Mouse (Mus musculus) stomach, embryonic 16.5 days (tissue): ENCODE data around the gene Flt3l. TPM values are rescaled to one million over a fixed set of nuclear protein-coding genes. Genes with fewer than 3 reads are reported as not detected.

Source experiments
- ATAC-seq: fragments of 200-750 bp; cut with Nextera tagmentation; 2 replicates; pipeline ENCODE4 v1.8.0; 2017; ENCODE audit warnings: moderate number of reproducible peaks, moderate TSS enrichment; ENCODE audit not compliant: insufficient read depth, low FRiP score
- H3K27ac ChIP-seq: fragments of 300-500 bp; sonication (generic); 2 replicates; pipeline ENCODE4 v1.5.1; 2014; ENCODE audit warnings: low read length
- H3K27me3 ChIP-seq: fragments of 300-500 bp; sonication (generic); 2 replicates; pipeline ENCODE4 v1.6.1; 2014; ENCODE audit warnings: low read length, control low read depth, mixed read lengths; ENCODE audit not compliant: control insufficient read depth, insufficient read depth
- H3K36me3 ChIP-seq: fragments of 300-500 bp; sonication (generic); 2 replicates; pipeline ENCODE4 v1.6.1; 2014; ENCODE audit warnings: low read length; ENCODE audit not compliant: control insufficient read depth, insufficient read depth
- H3K4me1 ChIP-seq: fragments of 300-500 bp; sonication (generic); 2 replicates; pipeline ENCODE4 v1.6.1; 2014; ENCODE audit warnings: low read length, control low read depth, mixed read lengths; ENCODE audit not compliant: control insufficient read depth, insufficient read depth
- H3K4me2 ChIP-seq: fragments of 300-500 bp; sonication (generic); 2 replicates; pipeline ENCODE4 v1.6.1; 2014; ENCODE audit warnings: low read depth, low read length, mixed read lengths
- H3K4me3 ChIP-seq: fragments of 300-500 bp; sonication (generic); replicated peaks from 2 replicates; pipeline ENCODE4 v1.5.1; 2014; ENCODE audit warnings: mild to moderate bottlenecking, low read length
- H3K9ac ChIP-seq: fragments of 300-500 bp; sonication (generic); 2 replicates; pipeline ENCODE4 v1.6.1; 2014; ENCODE audit warnings: low read length
- H3K9me3 ChIP-seq: fragments of 300-500 bp; sonication (generic); replicated peaks from 2 replicates; pipeline ENCODE4 v1.6.1; 2016; ENCODE audit warnings: low read length, control low read depth; ENCODE audit not compliant: control insufficient read depth
- WGBS: fragments of 180-500 bp; shearing (Covaris S2); extraction: QIAGEN DNeasy Blood & Tissue Kit; methylation state at CpG from one replicate; pipeline ENCODE4 v1.1.7; 2014; 5-methylcytosine and 5-hydroxymethylcytosine counted together
- microRNA counts: library from miRNA; unstranded; fragments of <30 nt; microRNA quantifications from one replicate; lab custom pipeline; 2016
- microRNA-seq: library from miRNA; unstranded; fragments of <30 nt; microRNA quantifications from one replicate; pipeline ENCODE4, GENCODE M21; 2016
- polyA plus RNA-seq: library from polyadenylated mRNA; unstranded; fragments of >200 nt; fragmentation: Nextera tagmentation; extraction: Ambion mirVana; gene quantifications from 2 replicates; pipeline ENCODE4 v1.2.1, GENCODE M21; 2015

Gene Flt3l
- polyA plus RNA-seq, 1 experiment from 2014 or later, result 2.8 TPM

- Histone ChIP-seq H3K4me3 (no peak overlapping the region), H3K36me3 (peaks cover 13% of the 10 kb centered on the region), H3K9ac (no peak overlapping the region), H3K27me3 (no peaks in the 10 kb centered on the region), H3K4me2 (peak overlapping the region; percentile 2; the same call in 1 of the 2 replicates), H3K27ac (peak overlapping the region; percentile 54), H3K4me1 (0 out of 2 replicates have a peak, but pooled peaks cover 3% of the 10 kb centered on the region), H3K9me3 (no peaks in the 10 kb centered on the region)
- 64% methylated on average over 25 of the region's 25 CpGs for WGBS
- ATAC-seq, result no peak
Measured at GRCm38 (mm10) chr7:45082401-45083299, 53.6 kb downstream of the Flt3l start.

- no peak overlapping the region for H3K4me3 ChIP-seq
- ATAC-seq, result no peak
- H3K4me1 ChIP-seq, result 0 out of 2 replicates have a peak, but pooled peaks cover 3% of the 10 kb centered on the region
- no peaks in the 10 kb centered on the region for H3K27me3 ChIP-seq
- WGBS, result 52% methylated on average over 5 of the region's 5 CpGs
- H3K27ac ChIP-seq, result no peak overlapping the region
- H3K36me3 ChIP-seq, result peaks cover 7% of the 10 kb centered on the region; the same call in 1 of the 2 replicates
- H3K9ac ChIP-seq, result no peak overlapping the region
- H3K4me2 ChIP-seq, result no peak overlapping the region
- no peaks in the 10 kb centered on the region for H3K9me3 ChIP-seq
Measured at GRCm38 (mm10) chr7:45081016-45081415, 55.2 kb downstream of the Flt3l start.

- Histone ChIP-seq H3K36me3 (peaks cover 6% of the 10 kb centered on the region; the same call in 1 of the 2 replicates), H3K27ac (no peak overlapping the region), H3K4me2 (no peak overlapping the region), H3K9me3 (no peaks in the 10 kb centered on the region), H3K4me3 (no peak overlapping the region), H3K4me1 (0 out of 2 replicates have a peak, but pooled peaks cover 3% of the 10 kb centered on the region), H3K9ac (0 out of 2 replicates have a peak overlapping the region, but pooled peaks have one; percentile 13), H3K27me3 (no peaks in the 10 kb centered on the region)
- under 1% methylated on average over 10 of the region's 10 CpGs for WGBS
- peak; percentile 48; the same call in 1 of the 2 replicates for ATAC-seq
Measured at GRCm38 (mm10) chr7:45079856-45080255, 56.4 kb downstream of the Flt3l start.

MicroRNA genes within 50 kb of the gene (microRNA counts, 519-probe panel; counts per million panel counts)
- 2,457 counts per million, percentile 52 among the panel's probes with 10 or more counts for microRNA mmu-miR-150 (lab: Ali Mortazavi, UCI)

Small RNA genes lying within 50 kb of the gene (microRNA-seq; reads per million reads assigned to microRNA genes)
- gene Mir150 (32.8 reads per million, percentile 43 among the genes with 10 or more reads in this experiment), gene Mir5121 (21.7 reads per million, percentile 39 among the genes with 10 or more reads in this experiment), gene Mir7055 (not detected)

Other genes with a start within 250 kb of the Flt3l start
- gene Med25, start 243.7 kb downstream of the Flt3l start, polyA plus RNA-seq, result 89.9 and 94.0 TPM in 2 replicates
- gene Fuz, start 240.4 kb downstream of the Flt3l start, polyA plus RNA-seq, result 23.1 and 24.7 TPM in 2 replicates
- 52.6 and 55.6 TPM in 2 replicates for gene Ap2a1, start 206.9 kb downstream of the Flt3l start, polyA plus RNA-seq
- 0.06 TPM in 1 of 2 replicates, not detected in the other for gene Tsks, start 193.2 kb downstream of the Flt3l start, polyA plus RNA-seq
- 19.9 and 23.4 TPM in 2 replicates for gene Cpt1c, start 161.6 kb downstream of the Flt3l start, polyA plus RNA-seq
- 302 and 324 TPM in 2 replicates for gene Prmt1, start 149.9 kb downstream of the Flt3l start, polyA plus RNA-seq
- 96.2 and 96.4 TPM in 2 replicates for gene Irf3, start 138.8 kb downstream of the Flt3l start, polyA plus RNA-seq
- gene Bcl2l12, start 137.7 kb downstream of the Flt3l start, polyA plus RNA-seq, result 43.8 and 45.8 TPM in 2 replicates
- gene Scaf1, start 120.1 kb downstream of the Flt3l start, polyA plus RNA-seq, result 22.9 and 24.5 TPM in 2 replicates
- 63.6 and 68.0 TPM in 2 replicates for gene Rras, start 118.5 kb downstream of the Flt3l start, polyA plus RNA-seq
- 8.3 and 8.7 TPM in 2 replicates for gene Prr12, start 83.6 kb downstream of the Flt3l start, polyA plus RNA-seq
- 55.7 TPM in 2 replicates for gene Nosip, start 74.0 kb downstream of the Flt3l start, polyA plus RNA-seq
- 24.7 and 27.4 TPM in 2 replicates for gene Prrg2, start 73.8 kb downstream of the Flt3l start, polyA plus RNA-seq
- gene Rcn3, start 44.2 kb downstream of the Flt3l start, polyA plus RNA-seq, result 388 and 395 TPM in 2 replicates
- 138 and 149 TPM in 2 replicates for gene Fcgrt, start 32.6 kb downstream of the Flt3l start, polyA plus RNA-seq
- gene Rps11, start 12.0 kb downstream of the Flt3l start, polyA plus RNA-seq, result 1,225 and 1,374 TPM in 2 replicates
- gene Rpl13a, start 7.7 kb downstream of the Flt3l start, polyA plus RNA-seq, result 1,102 and 1,332 TPM in 2 replicates
- gene Gm45713, start 201 bp downstream of the Flt3l start, polyA plus RNA-seq, result not detected in 2 replicates
- 81.0 and 81.9 TPM in 2 replicates for gene Pih1d1, start 17.9 kb upstream of the Flt3l start, polyA plus RNA-seq
- 39.5 and 49.2 TPM in 2 replicates for gene Aldh16a1, start 18.2 kb upstream of the Flt3l start, polyA plus RNA-seq
- gene Slc17a7, start 27.5 kb upstream of the Flt3l start, polyA plus RNA-seq, result 0.15 and 0.22 TPM in 2 replicates
- gene Gfy, start 43.1 kb upstream of the Flt3l start, polyA plus RNA-seq, result not detected in 2 replicates
- gene Pth2, start 44.6 kb upstream of the Flt3l start, polyA plus RNA-seq, result not detected in 2 replicates
- 0.55 and 1.5 TPM in 2 replicates for gene Ccdc155, start 68.5 kb upstream of the Flt3l start, polyA plus RNA-seq
- 2.1 and 4.9 TPM in 2 replicates for gene Dkkl1, start 75.7 kb upstream of the Flt3l start, polyA plus RNA-seq
- 93.9 and 101 TPM in 2 replicates for gene Tead2, start 79.3 kb upstream of the Flt3l start, polyA plus RNA-seq
- 2.7 and 5.0 TPM in 2 replicates for gene Cd37, start 102.7 kb upstream of the Flt3l start, polyA plus RNA-seq
- gene Slc6a16, start 104.7 kb upstream of the Flt3l start, polyA plus RNA-seq, result not detected in 2 replicates
- not detected in 2 replicates for gene Slc6a21, start 141.1 kb upstream of the Flt3l start, polyA plus RNA-seq
- gene Trpm4, start 197.3 kb upstream of the Flt3l start, polyA plus RNA-seq, result 30.1 and 32.2 TPM in 2 replicates
- 1.0 and 3.1 TPM in 2 replicates for gene Hrc, start 198.9 kb upstream of the Flt3l start, polyA plus RNA-seq
- 5.5 and 6.3 TPM in 2 replicates for gene Ppfia3, start 230.6 kb upstream of the Flt3l start, polyA plus RNA-seq
- gene Lin7b, start 234.2 kb upstream of the Flt3l start, polyA plus RNA-seq, result 4.6 and 5.5 TPM in 2 replicates